Mouse (Mus musculus): Measurements from ENCODE around the gene Calm5.
"Not testable (repeated sequence)": the region's sequence is repeated elsewhere in the genome, so short reads cannot be mapped to it uniquely, and the experiment has no call there.

Calm5 gene

DNA sequence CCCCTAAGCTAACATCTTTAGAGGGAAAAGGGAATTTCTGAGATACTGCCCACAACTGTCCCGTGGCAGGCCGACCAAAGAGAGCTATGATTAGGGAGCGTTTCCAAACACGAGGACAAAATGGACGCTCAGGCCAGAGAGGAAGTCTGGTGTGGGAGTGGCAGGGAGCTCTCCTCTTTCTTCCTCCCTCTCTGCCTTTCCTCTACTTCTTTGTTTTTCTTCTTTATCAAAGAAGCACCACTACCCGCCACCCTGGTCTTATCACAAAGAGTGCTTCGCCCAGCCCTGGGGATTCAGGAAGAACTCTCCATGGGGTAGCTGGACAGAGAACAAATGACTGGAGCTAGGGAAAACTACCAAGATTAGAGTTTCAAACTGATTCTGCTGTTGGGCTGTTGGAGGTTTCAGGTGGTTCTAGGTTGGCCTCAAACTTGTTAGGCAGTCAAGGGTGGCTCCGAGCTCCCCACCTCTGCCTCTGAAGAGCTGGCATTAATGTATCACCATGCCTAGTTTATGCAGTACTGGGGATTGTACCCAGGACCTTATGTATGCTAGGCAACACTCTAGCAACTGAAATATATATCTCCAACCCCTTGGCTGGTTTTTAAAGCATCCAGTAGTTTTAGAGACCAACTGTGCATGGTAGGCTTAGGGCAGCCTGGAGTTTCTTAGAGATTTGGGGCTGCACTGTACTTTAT is 12.5 kb downstream of the Calm5 start:
- DNase-seq = no peak

DNA sequence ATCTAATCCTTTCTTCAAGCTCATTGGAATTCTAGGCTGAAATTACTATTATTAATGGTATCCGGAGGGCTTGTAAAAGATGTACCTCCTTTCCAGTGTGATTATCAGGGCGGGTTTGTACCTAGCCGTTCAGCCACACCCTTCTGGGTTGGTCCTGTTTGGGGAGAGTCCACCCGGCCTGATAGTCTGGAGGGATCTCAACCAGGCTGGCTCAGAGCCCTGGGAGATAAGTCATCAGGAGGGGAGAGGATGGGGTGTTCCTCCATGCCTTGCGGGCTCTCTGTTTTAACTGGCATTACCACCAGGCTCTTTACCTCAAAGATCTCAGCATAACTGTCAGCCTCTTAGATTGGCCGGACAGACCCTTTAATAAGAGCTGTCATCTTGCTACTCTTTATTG is 13.2 kb downstream of the Calm5 start:
- DNase-seq = no peak

DNA sequence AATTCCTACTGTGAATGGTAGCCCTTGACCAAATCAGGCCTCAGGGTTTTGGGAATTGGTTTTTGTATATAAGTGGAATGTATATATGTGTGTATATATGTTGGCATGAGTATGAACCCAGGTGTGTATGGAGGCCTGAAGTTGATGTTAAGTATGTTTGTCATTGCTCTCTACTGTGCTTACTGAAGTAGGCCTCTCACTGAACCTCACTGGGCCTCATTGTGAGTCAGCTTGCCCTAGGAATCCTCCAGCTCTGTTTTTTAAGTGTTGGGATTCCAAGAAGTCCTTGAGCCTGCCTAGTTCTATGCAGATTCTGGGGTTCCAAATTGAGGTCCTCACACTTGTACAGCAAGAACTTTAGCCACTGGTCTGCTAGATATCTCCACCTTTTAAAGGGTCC is 15.9 kb downstream of the Calm5 start:
- no peak for DNase-seq

DNA sequence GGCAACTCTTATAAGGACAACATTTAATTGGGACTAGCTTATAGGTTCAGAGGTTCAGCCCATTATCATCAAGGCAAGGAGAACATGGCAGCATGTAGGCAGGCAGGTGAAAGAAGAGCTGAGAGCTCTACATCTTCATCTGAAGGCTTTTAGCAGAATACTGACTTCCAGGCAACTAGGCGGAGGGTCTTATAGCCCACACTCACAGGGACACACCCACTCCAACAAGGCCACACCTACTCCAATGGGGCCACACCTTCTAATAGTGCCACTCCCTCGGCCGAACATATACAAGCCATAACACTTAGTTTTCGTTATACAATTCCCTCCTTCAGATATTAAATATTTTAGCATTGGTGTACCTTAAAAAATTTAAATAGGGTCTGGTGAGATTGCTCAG is 18.9 kb downstream of the Calm5 start:
- no peak for DNase-seq

DNA sequence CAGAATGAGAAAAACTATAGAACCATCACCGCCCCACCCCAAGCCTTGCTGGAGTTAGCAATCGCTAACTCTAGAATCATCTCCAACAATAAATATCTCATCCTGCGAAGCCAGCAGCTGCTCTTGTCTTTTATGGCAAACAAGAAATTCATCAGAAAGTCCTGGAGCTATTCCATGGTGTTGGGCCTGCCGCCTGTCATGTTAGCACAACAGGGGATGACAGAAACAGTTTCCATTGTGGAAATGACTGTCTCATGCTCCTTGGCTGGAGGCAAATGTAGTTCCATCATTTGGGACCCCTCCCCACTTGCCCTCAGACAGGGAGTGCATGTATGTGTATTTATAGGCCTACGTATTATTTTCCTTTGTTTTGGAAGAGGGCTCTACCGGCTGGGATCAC is 22.5 kb downstream of the Calm5 start:
- no peak for DNase-seq

DNA sequence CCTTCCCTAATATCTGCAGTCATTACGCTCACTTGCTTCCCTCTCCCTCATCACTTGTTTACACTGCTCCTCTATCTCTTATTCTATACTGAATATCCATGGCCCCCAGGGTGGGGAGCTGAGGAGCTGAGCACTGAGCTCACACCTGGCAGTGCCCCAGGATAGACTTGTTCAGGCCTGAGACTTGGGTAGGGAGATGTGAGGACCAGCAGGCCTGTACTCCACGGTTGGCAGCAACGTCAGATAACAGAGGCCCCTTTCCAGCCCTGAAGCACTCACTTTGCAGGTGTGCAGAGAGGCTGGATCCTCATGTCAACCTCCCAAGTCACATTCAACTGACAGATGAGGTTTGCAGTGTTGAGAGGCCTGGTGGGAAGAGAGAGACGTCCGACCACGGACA is 23.2 kb downstream of the Calm5 start:
- DNase-seq = no peak

DNA sequence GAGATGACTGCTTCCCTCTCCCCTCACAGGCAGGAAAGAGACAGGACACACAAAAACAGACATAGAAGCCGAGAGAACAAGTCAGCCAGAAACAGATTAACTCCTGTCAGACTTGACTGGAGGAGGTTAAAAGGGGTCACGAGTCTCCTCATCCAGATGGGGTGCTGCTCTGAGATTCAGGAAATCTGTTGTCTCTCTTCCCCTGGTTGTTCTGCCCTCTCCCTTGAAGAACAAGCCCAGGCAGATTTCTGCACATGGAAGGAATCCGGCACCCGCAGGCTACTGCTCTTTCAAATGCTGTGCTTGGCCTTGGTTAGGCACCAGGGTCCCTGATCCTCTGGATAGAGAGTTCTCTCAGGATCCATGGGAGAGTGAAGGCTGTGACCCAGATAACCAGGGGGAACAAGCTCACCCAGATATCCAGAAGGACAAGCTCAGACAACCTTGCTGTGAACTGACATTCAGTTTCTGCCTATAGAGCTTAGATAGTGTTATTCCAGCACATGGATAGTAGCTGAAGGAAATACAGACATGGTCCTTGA is 23.8 kb downstream of the Calm5 start:
- DNase-seq = no peak

DNA sequence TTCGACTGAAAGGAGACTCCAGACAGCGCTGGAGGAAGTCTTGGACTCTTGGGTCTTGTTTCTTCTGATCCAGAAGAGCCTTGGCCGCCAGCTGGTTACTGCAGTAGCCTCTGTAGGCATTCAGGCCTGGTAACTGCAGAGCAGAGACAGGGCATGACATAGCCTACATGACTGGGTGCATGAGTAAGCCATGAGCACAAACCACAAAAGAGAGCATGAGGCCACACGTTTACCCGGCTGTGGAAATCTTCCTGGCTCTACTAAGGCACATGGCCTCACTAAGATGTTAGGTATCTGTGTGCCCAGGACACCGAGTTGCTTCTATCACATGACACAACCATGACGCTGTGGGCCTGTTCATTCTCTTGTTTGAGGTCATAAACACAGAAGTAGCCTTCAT is 32.7 kb downstream of the Calm5 start:
- no peak for DNase-seq

DNA sequence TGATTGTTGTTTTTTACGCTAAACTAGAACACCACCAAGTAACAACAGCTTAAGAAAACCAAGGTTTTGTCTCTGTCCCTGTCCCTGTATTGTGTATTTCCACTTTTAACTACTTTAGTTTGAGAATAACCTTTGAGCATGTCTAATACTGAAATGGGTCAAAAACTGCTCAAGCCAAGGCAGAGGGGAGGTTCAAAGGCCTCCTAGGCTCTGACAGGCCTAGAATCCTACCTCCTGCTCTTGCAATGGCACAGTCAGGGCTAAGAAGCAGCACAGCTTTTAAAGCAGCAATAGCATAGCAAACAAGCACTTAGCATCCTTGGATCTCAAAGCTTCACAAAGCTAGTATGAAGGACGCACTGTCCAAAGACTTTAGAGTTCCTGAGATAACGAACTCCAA is 35.1 kb downstream of the Calm5 start:
- DNase-seq = no peak

DNA sequence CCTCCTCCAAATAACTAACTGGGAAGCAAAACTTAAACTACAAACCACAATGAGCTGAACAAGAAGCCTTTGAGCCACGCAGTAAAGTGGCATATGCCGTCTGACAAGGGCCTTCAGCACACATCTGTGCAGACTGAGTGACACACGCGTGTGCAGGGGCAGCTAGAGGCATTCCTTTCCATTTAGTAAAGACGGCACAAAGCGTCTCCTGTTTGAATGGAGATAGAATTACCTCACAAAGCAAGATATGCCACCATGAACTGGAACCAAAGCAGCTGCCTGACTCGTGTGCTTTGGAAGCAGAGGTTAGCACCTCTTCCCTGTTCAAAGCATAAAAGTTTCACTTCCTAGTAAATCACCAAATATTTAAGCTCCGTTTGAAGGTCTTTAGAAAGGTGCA is 36.1 kb downstream of the Calm5 start:
- no peak for DNase-seq

DNA sequence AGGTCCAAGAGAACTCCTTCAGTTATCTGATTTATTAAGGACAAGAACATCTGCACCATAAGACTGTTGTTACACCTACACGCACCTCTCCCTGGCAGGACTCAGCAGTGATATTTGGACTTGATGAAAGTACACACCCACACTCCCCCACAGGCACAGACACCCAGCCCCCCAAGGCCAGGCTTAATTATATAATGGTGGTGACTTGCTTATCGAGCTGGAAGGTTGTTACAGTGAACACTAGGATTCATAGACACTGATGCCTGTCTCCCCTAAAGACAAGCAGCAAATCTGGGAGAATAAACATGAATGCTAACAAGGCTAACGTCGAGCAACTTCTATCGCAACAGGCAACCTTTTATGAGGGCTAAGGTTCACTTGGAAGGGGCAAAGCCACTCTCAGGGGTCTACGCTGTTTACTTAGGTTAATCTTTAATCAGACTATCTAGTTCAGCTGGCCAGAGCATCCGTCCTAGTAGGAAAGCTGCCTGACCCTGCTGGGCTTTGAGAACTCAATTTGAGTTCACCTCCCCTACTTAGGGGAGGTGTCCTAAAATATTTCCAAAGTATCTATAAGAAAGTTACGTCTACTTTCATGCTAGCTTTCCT is 37.6 kb downstream of the Calm5 start:
- no peak for DNase-seq

DNA sequence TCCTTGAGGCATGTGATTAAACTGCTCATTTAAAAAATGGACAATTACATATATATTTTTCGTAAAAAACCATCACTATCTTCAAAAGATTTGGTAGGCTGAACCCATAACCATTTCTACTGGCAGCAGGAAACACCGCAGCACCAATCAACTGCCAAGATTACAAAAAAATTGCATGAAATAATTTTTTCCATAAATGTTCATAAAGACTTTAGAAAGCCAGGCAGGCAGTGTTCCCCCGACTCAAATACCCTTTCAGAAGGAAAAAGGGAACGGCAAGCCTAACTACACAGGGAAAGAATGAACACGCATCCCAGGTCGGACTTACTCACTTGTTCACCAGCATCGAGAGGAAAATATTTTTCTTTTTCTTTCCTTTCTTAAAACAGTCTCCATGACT is 38.6 kb downstream of the Calm5 start:
- no peak for DNase-seq

DNA sequence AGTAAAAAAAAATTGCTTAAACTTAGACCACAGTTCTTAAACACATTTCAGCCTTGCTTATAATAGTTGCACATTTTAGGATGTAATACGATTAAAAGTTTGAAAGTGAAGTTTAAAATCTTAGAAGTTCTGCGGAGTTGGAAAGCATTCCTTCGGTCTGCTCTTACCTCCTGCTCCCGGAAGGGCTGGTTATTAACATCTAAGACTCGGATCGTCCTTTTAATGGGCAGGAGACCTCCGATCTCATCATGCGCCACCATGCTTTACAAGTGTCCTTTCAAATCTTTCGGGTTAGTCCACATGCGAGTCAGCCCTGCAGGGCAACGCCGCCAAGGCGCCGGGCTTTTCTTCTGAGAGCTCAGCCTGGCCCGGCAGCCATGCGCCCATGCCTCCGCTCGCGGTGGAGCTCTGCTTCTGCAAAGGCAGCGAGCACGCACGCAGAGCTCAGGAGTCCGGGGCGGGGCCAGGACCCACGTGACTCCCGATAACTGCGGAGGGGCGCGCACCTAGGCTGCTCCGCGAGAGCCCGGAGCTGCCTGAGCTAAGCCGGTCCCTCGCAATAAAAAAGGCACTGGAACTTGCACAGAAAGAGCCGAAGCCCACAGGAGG is 39.3 kb downstream of the Calm5 start:
- peak; percentile 93 to 95 for DNase-seq

DNA sequence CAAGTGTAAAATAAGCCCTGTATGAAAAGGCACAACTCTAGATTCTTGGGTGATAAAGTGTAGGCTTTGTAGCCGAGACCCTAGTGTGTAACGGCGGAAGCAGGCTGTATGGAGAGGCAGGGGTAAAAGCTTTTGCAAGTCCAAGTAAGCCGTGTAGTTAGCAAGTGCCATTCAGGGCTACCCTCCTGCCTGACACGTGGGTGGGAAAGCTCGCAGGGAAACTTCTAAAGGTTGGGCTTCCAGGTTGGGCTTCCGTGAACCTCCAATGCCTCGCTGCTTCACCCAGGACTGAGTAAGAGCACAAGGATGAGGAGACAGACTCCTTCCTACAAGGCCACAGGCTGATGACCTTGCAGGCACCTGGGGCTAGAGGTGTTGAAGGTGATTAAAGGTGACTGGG is 40.6 kb downstream of the Calm5 start:
- no peak for DNase-seq

DNA sequence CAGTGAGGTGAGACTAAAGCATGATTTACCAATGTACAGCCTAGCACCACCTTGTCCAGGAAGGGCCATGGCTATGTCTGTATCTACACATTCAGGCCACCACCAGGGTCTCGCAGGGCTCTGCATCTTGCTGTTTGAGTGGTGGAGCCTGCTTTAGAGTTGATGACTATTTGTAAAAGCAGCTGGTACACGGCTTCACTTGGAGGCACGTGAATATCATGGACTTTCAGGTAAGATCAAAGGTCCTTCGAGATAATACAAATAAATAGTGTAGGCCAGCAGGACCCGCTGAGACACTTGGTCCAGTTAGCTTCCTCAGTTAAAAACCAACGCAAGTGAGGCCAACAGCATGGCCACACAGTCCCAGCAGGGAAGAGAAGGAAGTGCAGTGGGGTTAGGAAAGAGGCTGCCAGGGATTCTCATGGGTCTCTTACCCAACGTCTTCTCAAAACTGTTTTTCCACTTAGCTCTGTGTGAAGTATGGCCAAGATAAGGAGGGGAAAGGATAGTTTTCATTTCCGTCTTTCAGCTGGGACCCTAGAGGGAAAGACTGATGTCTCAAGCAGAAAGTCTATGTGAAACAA is 41.5 kb downstream of the Calm5 start:
- no peak for DNase-seq

DNA sequence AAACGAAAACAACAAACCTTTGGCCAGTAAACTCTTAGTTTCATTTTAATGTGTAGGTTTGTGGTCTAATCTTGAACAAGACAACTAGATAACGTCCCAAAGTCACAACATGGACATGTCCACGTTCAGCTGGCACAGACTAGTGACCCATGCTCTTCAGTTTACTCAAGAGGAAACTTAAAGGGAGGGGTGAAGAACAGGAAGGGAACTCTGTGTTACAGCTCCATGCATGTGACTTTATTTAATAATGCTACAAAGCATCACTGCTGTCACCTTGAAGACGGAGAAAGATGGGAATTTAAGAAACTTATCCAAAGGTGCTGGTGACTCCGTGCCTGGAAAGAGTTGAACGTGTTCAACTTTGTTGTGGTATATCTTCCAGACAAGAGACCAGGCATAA is 42.1 kb downstream of the Calm5 start:
- DNase-seq = no peak

DNA sequence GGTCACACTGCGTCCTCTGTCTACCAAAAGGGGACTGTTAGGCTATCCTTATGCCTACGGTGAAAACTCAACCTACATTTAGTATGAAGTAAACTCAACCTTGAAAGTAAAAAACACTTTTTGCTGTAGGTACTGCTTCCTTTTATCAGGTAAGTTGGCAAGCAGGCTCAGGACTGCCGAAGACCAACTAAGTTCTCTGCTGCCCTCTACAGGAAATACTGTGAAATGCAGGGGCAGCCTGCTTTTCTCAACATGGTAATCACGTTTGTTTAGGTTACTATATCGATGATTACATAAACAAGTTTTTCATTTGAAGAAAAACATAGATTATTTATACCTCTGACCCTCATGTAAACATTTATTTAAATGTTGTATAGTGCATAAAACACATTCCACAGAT is 42.9 kb downstream of the Calm5 start:
- DNase-seq = peak; percentile 82 to 83

DNA sequence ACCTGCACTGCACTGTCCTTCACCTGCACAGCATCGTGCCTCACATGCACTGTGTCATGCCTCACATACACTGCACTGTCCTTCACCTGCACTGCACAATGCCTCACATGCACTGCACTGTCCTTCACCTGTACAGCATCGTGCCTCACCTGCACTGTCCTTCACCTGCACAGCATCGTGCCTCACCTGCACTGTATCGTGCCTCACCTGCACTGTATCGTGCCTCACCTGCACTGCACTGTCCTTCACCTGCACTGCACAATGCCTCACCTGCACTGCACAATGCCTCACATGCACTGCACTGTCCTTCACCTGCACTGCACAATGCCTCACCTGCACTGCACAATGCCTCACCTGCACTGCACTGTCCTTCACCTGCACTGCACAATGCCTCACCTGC is 44.2 kb downstream of the Calm5 start:
- not testable (repeated sequence) for DNase-seq

DNA sequence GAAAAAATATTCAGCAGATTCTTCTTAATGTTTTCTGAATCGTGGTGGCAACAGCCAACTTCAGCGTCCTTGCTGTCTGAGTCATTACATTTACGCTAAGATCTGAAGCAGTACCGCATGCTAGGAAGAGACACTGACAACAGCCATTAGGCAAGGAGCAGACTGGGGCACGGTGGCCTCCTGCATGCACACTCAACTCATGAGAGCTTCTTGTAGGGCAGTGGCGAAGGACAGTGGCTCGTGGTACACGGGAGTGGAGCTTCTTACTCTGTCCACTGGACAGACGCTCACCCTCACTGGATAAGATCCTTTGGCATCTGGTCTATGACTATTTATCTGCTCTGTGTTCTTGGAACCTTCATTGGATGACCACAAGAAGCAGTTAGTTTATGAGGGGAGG is 45.3 kb downstream of the Calm5 start:
- DNase-seq = no peak

All from B cell, adult 2 months (primary cell).